Mouse (Mus musculus) lung, postnatal 0 days (tissue): Measurements from ENCODE around the gene Kpna6. TPM values are rescaled to one million over a fixed set of nuclear protein-coding genes. Genes with fewer than 3 reads are reported as not detected.
"Not testable (repeated sequence)": the region's sequence is repeated elsewhere in the genome, so short reads cannot be mapped to it uniquely, and the experiment has no call there.

ENCODE experiments used
- ATAC-seq: fragments of 200-750 bp; cut with Nextera tagmentation; 2 replicates; pipeline ENCODE4 v1.8.0; 2017; ENCODE audit warnings: moderate library complexity
- DNase-seq: peaks from one replicate; pipeline ENCODE4 v3.0.0-alpha.2; 2016; ENCODE audit warnings: low spot score
- H3K27ac ChIP-seq: fragments of 300-500 bp; sonication (generic); 2 replicates; pipeline ENCODE4 v1.5.1; 2014; ENCODE audit warnings: antibody characterized with exemption, mild to moderate bottlenecking, low read length, mixed read lengths
- H3K27me3 ChIP-seq: fragments of 300-500 bp; sonication (generic); replicated peaks from 2 replicates; pipeline ENCODE4 v1.6.1; 2014; ENCODE audit warnings: low read length, mixed read lengths; ENCODE audit not compliant: insufficient read depth
- H3K36me3 ChIP-seq: fragments of 300-500 bp; sonication (generic); 2 replicates; pipeline ENCODE4 v1.6.1; 2014; ENCODE audit warnings: low read length, mixed read lengths; ENCODE audit not compliant: insufficient read depth
- H3K4me1 ChIP-seq: fragments of 300-500 bp; sonication (generic); 2 replicates; pipeline ENCODE4 v1.6.1; 2014; ENCODE audit warnings: antibody characterized with exemption, low read depth, low read length, mixed read lengths; ENCODE audit not compliant: insufficient read depth
- H3K4me2 ChIP-seq: fragments of 300-500 bp; sonication (generic); replicated peaks from 2 replicates; pipeline ENCODE4 v1.6.1; 2014; ENCODE audit warnings: low read depth, mild to moderate bottlenecking, low read length, moderate library complexity, mixed read lengths
- H3K4me3 ChIP-seq: fragments of 300-500 bp; sonication (generic); 2 replicates; pipeline ENCODE4 v1.5.1; 2014; ENCODE audit warnings: low read depth, low read length
- H3K9ac ChIP-seq: fragments of 300-500 bp; sonication (generic); replicated peaks from 2 replicates; pipeline ENCODE4 v1.6.1; 2014; ENCODE audit warnings: low read depth, mild to moderate bottlenecking
- H3K9me3 ChIP-seq: fragments of 300-500 bp; sonication (generic); 2 replicates; pipeline ENCODE4 v1.6.1; 2016; ENCODE audit warnings: low read length, mixed read lengths
- CTCF ChIP-seq: IDR thresholded peaks from 2 replicates; pipeline ENCODE4 v1.5.1; 2016; ENCODE audit warnings: antibody characterized with exemption, mild to moderate bottlenecking
- EP300 ChIP-seq: IDR thresholded peaks from 2 replicates; pipeline ENCODE4 v1.6.1; 2016; ENCODE audit warnings: antibody characterized with exemption, mild to moderate bottlenecking, control low read depth
- WGBS: fragments of 180-500 bp; shearing (Covaris S2); extraction: QIAGEN DNeasy Blood & Tissue Kit; methylation state at CpG from one replicate; pipeline ENCODE4 v1.1.7; 2014; 5-methylcytosine and 5-hydroxymethylcytosine counted together
- polyA plus RNA-seq: library from polyadenylated mRNA; unstranded; fragments of >200 nt; fragmentation: Nextera tagmentation; extraction: Ambion mirVana; gene quantifications from 2 replicates; pipeline ENCODE4 v1.2.1, GENCODE M21; 2015

The Kpna6 gene
- polyA plus RNA-seq, 1 experiment from 2014 or later, result 6.6 TPM

DNA sequence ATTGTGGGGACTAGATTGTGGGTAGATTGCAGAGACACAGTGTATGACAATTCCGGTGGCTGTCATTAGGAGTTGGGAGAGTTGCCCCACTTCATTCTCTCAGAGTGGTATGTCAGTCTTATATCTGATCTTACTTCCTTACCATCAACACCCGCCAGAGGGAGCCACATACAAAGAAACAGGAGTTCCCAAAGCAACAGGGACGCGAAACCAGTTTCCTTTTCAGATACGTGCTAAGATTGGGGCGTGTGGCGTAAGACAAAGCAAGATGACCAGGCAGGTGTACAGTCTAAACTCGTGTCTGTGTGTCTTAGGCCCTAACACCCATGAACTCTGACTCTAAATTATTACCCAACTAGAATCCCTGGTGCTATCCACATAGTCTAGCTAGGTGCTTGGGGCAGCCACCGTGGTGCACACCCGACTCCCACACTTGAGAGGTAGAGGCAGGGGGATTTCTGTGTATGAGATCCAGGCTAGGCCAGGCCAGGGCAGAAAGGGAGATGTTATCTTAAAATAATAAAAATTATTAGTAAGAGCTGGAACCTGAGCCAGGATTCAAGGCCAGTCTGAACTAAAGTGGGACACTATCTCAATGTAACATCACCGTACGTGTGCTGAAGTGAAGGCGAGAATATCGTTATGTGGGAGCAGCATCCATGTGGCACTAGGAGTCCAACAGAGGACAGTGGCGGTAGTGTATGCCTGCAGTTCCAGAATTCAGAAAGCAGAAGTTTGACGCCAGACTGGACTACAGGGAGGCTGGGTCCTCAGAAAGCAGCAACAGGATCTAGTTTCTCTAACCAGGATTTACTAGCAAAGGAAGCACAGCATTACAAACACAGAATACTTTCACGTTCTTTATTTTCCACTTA lies 29.2 kb upstream of the Kpna6 start:
- Histone ChIP-seq H3K4me1 (peaks cover 8% of the 10 kb centered on the region; the same call in 1 of the 2 replicates), H3K9me3 (no peaks in the 10 kb centered on the region), H3K27ac (peak overlapping the region; percentile 43; the same call in 1 of the 2 replicates), H3K9ac (no peak overlapping the region), H3K27me3 (no peaks in the 10 kb centered on the region), H3K4me3 (no peak overlapping the region), H3K4me2 (peak overlapping the region; percentile 45), H3K36me3 (peaks cover 8% of the 10 kb centered on the region; the same call in 1 of the 2 replicates)
- TF ChIP-seq CTCF, result peak; percentile 92
- peak; percentile 32; the same call in 1 of the 2 replicates for TF ChIP-seq EP300
- DNase-seq (peak; percentile 95), ATAC-seq (peak; percentile 38)
- 44% methylated on average over 17 of the region's 17 CpGs for WGBS

DNA sequence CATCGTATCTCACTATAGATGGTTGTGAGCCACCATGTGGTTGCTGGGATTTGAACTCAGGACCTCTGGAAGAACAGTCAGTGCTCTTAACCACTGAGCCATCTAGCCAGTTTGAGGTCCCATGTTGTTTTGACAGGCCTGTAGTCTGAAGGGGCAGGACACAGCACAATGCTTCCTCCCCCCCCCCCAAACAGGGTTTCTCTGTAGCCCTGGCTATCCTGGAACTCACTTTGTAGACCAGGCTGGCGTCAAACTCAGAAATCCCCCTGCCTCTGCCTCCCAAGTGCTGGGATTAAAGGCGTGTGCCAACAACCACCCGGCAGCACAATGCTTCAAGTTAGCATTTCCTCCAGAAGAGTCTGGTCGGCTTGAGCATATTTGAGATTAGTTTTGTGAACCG lies 28.1 kb upstream of the Kpna6 start:
- WGBS, result 82% methylated on average over 6 of the region's 6 CpGs
- H3K4me3 ChIP-seq, H3K27me3 ChIP-seq, H3K9ac ChIP-seq, H3K36me3 ChIP-seq, H3K9me3 ChIP-seq, H3K4me2 ChIP-seq, H3K27ac ChIP-seq, ATAC-seq, H3K4me1 ChIP-seq, DNase-seq: not testable (repeated sequence)

DNA sequence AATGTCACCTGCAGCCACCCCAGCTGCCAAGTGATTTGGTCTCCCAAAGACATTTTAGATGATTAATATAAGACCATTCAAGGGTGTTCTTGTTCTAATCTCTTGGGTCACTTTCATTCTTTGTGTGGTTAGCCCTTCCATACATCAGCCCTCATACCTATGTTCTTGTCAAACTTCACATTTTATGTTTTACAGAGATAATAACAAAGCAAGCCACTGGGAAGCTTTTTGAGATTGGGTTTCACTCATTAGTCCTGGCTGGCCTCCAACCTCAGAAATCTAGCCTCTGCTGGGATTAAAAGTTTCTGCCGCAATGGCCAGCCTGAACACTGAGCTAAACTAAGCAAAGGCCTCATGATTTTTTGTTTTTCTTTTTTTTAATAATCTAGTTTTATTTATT lies 27.6 kb upstream of the Kpna6 start:
- WGBS, result 65% methylated on average over 1 of the region's 1 CpGs
- H3K27ac ChIP-seq, result no peak overlapping the region
- no peak overlapping the region for H3K4me3 ChIP-seq
- TF ChIP-seq EP300, result no peak
- TF ChIP-seq CTCF, result no peak
- H3K27me3 ChIP-seq, result no peaks in the 10 kb centered on the region
- no peak overlapping the region for H3K4me2 ChIP-seq
- H3K9me3 ChIP-seq, result no peaks in the 10 kb centered on the region
- H3K4me1 ChIP-seq, result peaks cover 11% of the 10 kb centered on the region
- DNase-seq (no peak), ATAC-seq (no peak)
- H3K9ac ChIP-seq, result no peak overlapping the region
- peaks cover 3% of the 10 kb centered on the region; the same call in 1 of the 2 replicates for H3K36me3 ChIP-seq

DNA sequence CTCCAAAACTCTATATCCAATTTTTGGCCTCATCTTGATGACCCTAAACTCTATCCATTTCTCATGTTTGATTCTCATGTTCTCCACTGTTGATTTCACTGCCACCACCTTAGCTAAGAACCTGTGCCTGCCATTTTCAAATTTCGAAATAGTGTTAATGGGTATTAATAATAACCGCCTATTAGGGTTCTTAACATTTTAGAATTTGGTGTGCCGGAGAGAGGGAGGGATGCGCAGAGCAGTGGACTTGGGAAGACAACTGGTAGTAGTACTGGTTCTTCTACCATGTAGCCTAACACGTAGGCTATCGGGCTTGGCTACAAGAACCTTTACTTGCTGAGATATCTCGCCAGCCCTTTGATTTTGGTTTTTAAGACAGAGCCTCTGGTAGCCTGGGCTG lies 24.6 kb upstream of the Kpna6 start:
- no peak for TF ChIP-seq EP300
- no peak for TF ChIP-seq CTCF
- DNase-seq (no peak), ATAC-seq (no peak)
- no peak overlapping the region for H3K27ac ChIP-seq
- H3K36me3 ChIP-seq, result 0 out of 2 replicates have a peak, but pooled peaks cover 4% of the 10 kb centered on the region
- H3K9ac ChIP-seq, result no peak overlapping the region
- peak overlapping the region; percentile 75 for H3K4me2 ChIP-seq
- no peaks in the 10 kb centered on the region for H3K9me3 ChIP-seq
- no peaks in the 10 kb centered on the region for H3K27me3 ChIP-seq
- H3K4me1 ChIP-seq, result peaks cover 9% of the 10 kb centered on the region; the same call in 1 of the 2 replicates
- peak overlapping the region; percentile 71 for H3K4me3 ChIP-seq
- 79% methylated on average over 7 of the region's 7 CpGs for WGBS

DNA sequence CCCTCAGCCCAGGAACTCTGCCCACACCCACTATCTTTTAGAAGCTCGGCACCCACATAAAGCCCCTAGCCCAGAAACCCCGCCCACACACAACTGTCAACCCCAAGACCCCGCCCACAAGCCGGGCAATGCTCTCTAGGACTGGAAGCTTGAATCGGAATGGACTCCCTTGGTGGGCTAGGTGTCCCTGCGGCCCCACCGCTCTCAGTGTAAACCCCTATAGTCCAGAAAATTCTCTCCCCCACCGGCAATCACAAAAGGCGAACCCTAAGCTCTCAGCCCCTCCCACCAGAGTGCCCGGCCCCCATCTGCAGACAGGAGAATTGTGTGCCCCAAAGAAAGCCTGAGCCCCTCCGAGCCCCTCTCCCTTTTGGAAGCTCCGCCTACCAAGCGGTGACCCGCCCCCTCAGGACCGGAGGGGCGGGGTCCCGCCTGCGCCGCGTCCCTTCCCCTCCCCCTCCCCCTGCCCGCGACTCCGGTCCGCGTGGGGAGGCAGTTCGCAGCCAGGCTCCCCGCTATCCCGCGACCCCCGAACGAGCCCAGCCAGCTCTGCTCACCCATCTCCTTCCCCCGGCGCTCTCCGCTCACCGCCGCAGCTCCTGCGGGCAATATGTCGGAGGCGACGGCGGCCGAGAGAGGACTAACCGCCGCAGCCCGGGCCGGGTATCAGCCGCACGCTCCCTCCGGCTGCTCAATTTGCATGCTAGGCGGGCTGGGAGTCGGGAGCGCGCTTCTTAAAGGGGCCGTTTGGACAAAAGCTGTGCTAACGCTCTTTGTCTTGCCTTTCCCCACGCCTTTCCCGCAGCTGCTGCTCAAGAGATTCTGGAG lies 23.8 kb upstream of the Kpna6 start, which contains the start of gene Tmem39b:
Tmem39b (minus strand) TSS at position 681 of the 828 bp plus-strand sequence.
- Histone ChIP-seq H3K27me3 (no peaks in the 10 kb centered on the region), H3K36me3 (0 out of 2 replicates have a peak, but pooled peaks cover 4% of the 10 kb centered on the region), H3K9ac (peak within 1 kb of the TSS; percentile 29), H3K9me3 (no peaks in the 10 kb centered on the region), H3K4me3 (peak within 1 kb of the TSS; percentile 71), H3K4me2 (peak within 1 kb of the TSS; percentile 75), H3K4me1 (peaks cover 4% of the 10 kb centered on the region; the same call in 1 of the 2 replicates), H3K27ac (peak within 1 kb of the TSS; percentile 43)
- TF ChIP-seq CTCF, result no peak
- no peak for TF ChIP-seq EP300
- ATAC-seq, result peak; percentile 92
- 3% methylated on average over 40 of the region's 57 CpGs for WGBS
- DNase-seq, result peak; percentile 96

DNA sequence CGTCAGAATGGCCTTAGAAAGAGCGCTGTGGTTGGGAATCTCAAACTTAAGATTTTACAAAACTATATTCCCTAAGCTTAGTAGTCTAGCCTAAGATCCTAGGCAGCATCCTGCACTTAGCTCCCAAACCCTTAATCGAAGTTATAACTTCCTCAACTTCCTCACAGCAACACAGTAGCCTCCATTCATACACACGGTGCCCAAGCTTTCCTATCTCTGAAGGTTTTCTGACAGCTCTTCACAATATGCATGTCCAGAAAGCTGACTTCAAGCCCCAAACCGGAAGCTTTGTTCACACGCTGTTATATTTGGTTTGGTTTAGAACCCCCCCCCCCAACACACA lies 23.2 kb upstream of the Kpna6 start:
- H3K9ac ChIP-seq, result no peak overlapping the region
- ATAC-seq (peak; percentile 2; the same call in 1 of the 2 replicates), DNase-seq (no peak)
- H3K4me1 ChIP-seq, result peaks cover 4% of the 10 kb centered on the region; the same call in 1 of the 2 replicates
- peak overlapping the region; percentile 71 for H3K4me3 ChIP-seq
- 0 out of 2 replicates have a peak, but pooled peaks cover 4% of the 10 kb centered on the region for H3K36me3 ChIP-seq
- H3K9me3 ChIP-seq, result no peaks in the 10 kb centered on the region
- no peaks in the 10 kb centered on the region for H3K27me3 ChIP-seq
- WGBS, result 16% methylated on average over 6 of the region's 6 CpGs
- H3K27ac ChIP-seq, result 0 out of 2 replicates have a peak overlapping the region, but pooled peaks have one; percentile 34
- TF ChIP-seq EP300 (no peak), CTCF (no peak)
- H3K4me2 ChIP-seq, result peak overlapping the region; percentile 75
